Mouse (Mus musculus) forebrain, embryonic 14.5 days (tissue): ENCODE data around the gene Tarbp2. TPM values are rescaled to one million over a fixed set of nuclear protein-coding genes. Genes with fewer than 3 reads are reported as not detected.

ENCODE experiments used
- ATAC-seq: fragments of 200-750 bp; cut with Nextera tagmentation; 2 replicates; pipeline ENCODE4 v1.8.0; 2017; ENCODE audit warnings: mild to moderate bottlenecking, moderate library complexity
- DNase-seq: peaks from one replicate; pipeline ENCODE4 v3.0.0-alpha.2; 2015; ENCODE audit warnings: low spot score
- H3K27ac ChIP-seq: fragments of 300-500 bp; sonication (generic); 2 replicates; pipeline ENCODE4 v1.5.1; 2014; ENCODE audit warnings: low read depth, mild to moderate bottlenecking, control low read depth, low read length, moderate library complexity
- H3K27me3 ChIP-seq: fragments of 300-500 bp; sonication (generic); replicated peaks from 2 replicates; pipeline ENCODE4 v1.6.1; 2014; ENCODE audit warnings: low read length, control low read depth, mixed read lengths; ENCODE audit not compliant: control insufficient read depth, insufficient read depth
- H3K36me3 ChIP-seq: fragments of 300-500 bp; sonication (generic); 2 replicates; pipeline ENCODE4 v1.6.1; 2014; ENCODE audit warnings: low read length, control low read depth; ENCODE audit not compliant: control insufficient read depth, insufficient read depth
- H3K4me1 ChIP-seq: fragments of 300-500 bp; sonication (generic); 2 replicates; pipeline ENCODE4 v1.6.1; 2014; ENCODE audit warnings: antibody characterized with exemption, low read length, control low read depth; ENCODE audit not compliant: control insufficient read depth, insufficient read depth
- H3K4me2 ChIP-seq: fragments of 300-500 bp; sonication (generic); 2 replicates; pipeline ENCODE4 v1.6.1; 2014; ENCODE audit warnings: mild to moderate bottlenecking, control low read depth, low read length
- H3K4me3 ChIP-seq: fragments of 300-500 bp; sonication (generic); 2 replicates; pipeline ENCODE4 v1.5.1; 2014; ENCODE audit warnings: low read depth, low read length, control low read depth
- H3K9ac ChIP-seq: fragments of 300-500 bp; sonication (generic); 2 replicates; pipeline ENCODE4 v1.6.1; 2014; ENCODE audit warnings: mild to moderate bottlenecking, low read length, control low read depth, moderate library complexity
- H3K9me3 ChIP-seq: fragments of 300-500 bp; sonication (generic); replicated peaks from 2 replicates; pipeline ENCODE4 v1.6.1; 2016; ENCODE audit warnings: low read length, control low read depth, mixed read lengths; ENCODE audit not compliant: control insufficient read depth
- WGBS: fragments of 180-500 bp; shearing (Covaris S2); extraction: QIAGEN DNeasy Blood & Tissue Kit; methylation state at CpG from one replicate; pipeline ENCODE4 v1.1.7; 2014; 5-methylcytosine and 5-hydroxymethylcytosine counted together
- polyA plus RNA-seq: library from polyadenylated mRNA; unstranded; fragments of >200 nt; fragmentation: Nextera tagmentation; extraction: Ambion mirVana; gene quantifications from 2 replicates; pipeline ENCODE4 v1.2.1, GENCODE M21; 2014

The Tarbp2 gene
- polyA plus RNA-seq, 1 experiment from 2014 or later, result 83.9 TPM

DNA sequence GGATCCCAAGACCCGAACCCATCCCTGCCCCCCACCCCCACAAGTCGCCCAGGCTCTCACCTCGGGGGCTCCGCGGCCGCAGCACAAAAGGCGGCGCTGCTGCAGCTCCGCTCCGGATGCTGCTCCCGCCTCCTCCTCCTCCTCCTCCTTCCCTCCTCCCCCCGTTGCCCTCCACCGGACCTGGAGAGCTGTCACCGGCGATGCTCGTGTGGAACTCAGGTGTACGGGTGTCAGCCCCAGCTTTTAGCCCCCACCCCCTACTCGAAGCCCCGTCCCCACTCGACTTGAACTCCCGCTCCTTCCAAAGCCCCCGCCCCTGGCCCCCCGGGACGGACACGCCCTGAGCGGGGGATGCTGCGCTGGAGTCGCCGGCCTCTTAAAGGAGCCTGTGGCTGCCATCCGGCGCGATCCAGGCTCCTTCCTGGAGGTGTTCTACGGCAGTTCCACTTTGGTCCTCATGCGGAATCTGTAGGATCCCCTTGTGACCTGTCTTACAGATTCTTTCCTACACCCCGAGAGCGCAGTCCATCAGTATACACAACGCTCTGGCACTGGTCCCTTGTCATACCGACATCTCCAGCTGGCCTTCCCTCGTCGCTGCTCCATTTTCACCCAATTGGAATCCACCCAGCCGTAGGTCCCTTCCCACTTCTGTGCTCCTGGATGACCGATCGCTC, 1.1 kb upstream of the Tarbp2 start, which contains the start of gene Map3k12:
Gene Map3k12 (minus strand): TSS at position 337 of the 677 bp plus-strand sequence.
- H3K27ac ChIP-seq, result peak within 1 kb of the TSS; percentile 87
- DNase-seq, result peak; percentile 77
- no peaks in the 10 kb centered on the region for H3K27me3 ChIP-seq
- peak within 1 kb of the TSS; percentile 87 for H3K9ac ChIP-seq
- H3K36me3 ChIP-seq, result peaks cover 10% of the 10 kb centered on the region
- H3K9me3 ChIP-seq, result no peaks in the 10 kb centered on the region
- H3K4me1 ChIP-seq, result peaks cover 21% of the 10 kb centered on the region
- WGBS, result under 1% methylated on average over 42 of the region's 43 CpGs
- H3K4me3 ChIP-seq, result peak within 1 kb of the TSS; percentile 75
- peak within 1 kb of the TSS; percentile 61 for H3K4me2 ChIP-seq
- peak; percentile 19 for ATAC-seq

DNA sequence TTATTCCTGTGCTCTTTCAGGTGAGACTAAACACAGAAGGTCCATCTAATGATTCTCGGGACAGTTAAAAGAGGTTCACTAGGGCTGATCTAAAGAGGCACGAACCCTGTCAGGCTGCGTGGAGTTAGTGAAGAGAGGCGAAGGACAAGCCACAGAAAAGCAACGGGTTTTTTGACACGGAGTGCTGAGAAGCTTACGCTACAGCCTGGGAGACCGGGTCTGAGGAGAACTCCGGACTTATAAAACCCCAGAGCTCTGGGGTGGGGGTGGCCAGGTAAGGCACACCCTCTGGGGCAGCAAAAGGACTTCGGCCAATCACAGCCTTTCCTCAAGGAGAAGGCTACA, 389 bp upstream of the Tarbp2 start:
- Histone ChIP-seq H3K9ac (peak overlapping the region; percentile 87; the same call in 1 of the 2 replicates), H3K36me3 (peaks cover 17% of the 10 kb centered on the region), H3K4me1 (peaks cover 16% of the 10 kb centered on the region), H3K9me3 (no peaks in the 10 kb centered on the region), H3K4me2 (peak overlapping the region; percentile 61), H3K27ac (peak overlapping the region; percentile 87), H3K27me3 (no peaks in the 10 kb centered on the region), H3K4me3 (peak overlapping the region; percentile 75)
- under 1% methylated on average over 10 of the region's 10 CpGs for whole genome bisulfite sequencing
- DNase-seq (no peak), ATAC-seq (no peak)

DNA sequence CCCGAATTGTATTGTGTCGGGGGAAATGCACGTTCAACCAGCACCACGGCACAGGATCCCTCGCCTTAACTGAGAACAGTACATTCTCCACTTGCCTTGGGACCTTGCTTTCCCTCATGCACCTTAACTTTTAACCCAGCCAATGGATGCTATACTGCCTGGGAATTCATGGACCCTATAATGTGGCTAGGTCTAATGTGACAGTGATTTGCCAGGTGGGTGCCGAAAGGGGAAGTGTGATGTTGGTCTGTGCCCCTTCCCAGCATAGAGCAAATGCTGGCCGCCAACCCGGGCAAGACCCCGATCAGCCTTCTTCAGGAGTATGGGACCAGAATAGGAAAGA, 838 bp downstream of the Tarbp2 start:
- peaks cover 16% of the 10 kb centered on the region for H3K4me1 ChIP-seq
- peak overlapping the region; percentile 61 for H3K4me2 ChIP-seq
- H3K27me3 ChIP-seq, result no peaks in the 10 kb centered on the region
- H3K9ac ChIP-seq, result peak overlapping the region; percentile 87
- peaks cover 24% of the 10 kb centered on the region for H3K36me3 ChIP-seq
- DNase-seq (no peak), ATAC-seq (no peak)
- no peaks in the 10 kb centered on the region for H3K9me3 ChIP-seq
- peak overlapping the region; percentile 99 for H3K27ac ChIP-seq
- 21% methylated on average over 9 of the region's 9 CpGs for WGBS
- H3K4me3 ChIP-seq, result peak overlapping the region; percentile 75

DNA sequence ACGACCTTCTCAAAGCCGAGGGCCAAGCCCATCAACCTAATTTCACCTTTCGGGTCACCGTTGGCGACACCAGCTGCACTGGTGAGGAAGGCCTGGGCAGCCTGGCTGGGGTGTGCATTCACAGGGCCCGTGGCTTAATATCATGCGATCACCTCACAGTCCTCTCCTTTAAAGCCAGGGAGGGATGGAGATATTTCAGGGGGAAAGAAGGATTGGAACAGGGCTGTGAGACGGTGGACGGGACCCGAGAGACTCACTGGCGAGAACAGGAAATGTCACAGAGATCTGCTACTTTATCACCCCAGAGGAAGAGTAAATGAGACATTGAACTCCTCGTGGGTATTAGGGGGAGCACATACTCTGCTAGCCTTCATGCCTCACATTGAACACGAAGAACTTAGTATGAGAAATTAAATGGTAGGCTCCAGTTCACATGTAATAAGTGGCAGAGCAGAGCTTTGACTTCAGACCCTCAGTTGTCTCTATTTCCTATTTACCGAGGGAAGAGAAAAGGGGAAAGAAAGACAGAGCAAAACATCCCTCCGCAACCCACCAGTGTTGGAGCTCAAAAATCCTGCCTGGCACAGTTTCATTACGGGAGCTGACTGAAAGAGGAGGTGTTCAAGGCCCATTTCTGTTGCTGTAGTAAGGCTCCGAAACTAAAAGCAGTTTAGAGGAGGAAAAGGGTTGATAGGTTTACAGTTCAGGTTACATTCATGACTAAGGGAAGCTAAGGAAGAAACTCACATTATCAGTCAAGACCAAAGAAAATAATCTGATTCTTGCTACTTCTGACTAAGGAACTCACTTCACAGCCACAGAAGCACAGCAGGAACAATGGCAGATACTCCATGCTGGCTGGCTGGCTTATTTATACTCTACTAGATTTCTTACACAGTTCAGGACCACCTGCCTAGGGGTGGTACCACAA, 1.5 kb downstream of the Tarbp2 start:
- no peak for DNase-seq
- H3K4me2 ChIP-seq, result peak overlapping the region; percentile 61
- H3K9me3 ChIP-seq, result no peaks in the 10 kb centered on the region
- H3K4me1 ChIP-seq, result peaks cover 16% of the 10 kb centered on the region
- no peak for ATAC-seq
- peaks cover 31% of the 10 kb centered on the region for H3K36me3 ChIP-seq
- no peaks in the 10 kb centered on the region for H3K27me3 ChIP-seq
- peak overlapping the region; percentile 99 for H3K27ac ChIP-seq
- peak overlapping the region; percentile 75 for H3K4me3 ChIP-seq
- 77% methylated on average over 16 of the region's 17 CpGs for WGBS
- H3K9ac ChIP-seq, result peak overlapping the region; percentile 87

DNA sequence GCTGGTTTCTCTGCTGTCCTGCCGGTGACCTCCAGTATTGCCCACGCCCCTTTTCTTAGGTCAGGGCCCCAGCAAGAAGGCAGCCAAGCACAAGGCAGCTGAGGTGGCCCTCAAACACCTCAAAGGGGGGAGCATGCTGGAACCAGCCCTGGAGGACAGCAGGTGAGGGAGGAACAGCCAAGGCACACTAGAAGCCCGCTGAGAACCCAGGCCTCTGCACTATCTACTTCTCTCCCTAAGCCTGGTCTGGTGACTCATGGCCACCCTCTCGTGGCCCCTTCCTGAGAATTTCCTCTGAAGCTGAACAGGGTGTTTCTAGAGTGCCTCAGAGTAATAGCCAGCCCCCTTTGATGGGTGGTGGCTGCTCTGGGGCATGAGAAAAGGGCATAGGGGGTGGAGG, 2.4 kb downstream of the Tarbp2 start:
- Histone ChIP-seq H3K9ac (no peak overlapping the region), H3K4me1 (peaks cover 7% of the 10 kb centered on the region), H3K36me3 (peaks cover 36% of the 10 kb centered on the region), H3K9me3 (no peaks in the 10 kb centered on the region), H3K27me3 (no peaks in the 10 kb centered on the region), H3K4me2 (no peak overlapping the region), H3K27ac (no peak overlapping the region), H3K4me3 (no peak overlapping the region)
- no peak for ATAC-seq
- 91% methylated on average over 4 of the region's 4 CpGs for WGBS
- DNase-seq, result no peak

DNA sequence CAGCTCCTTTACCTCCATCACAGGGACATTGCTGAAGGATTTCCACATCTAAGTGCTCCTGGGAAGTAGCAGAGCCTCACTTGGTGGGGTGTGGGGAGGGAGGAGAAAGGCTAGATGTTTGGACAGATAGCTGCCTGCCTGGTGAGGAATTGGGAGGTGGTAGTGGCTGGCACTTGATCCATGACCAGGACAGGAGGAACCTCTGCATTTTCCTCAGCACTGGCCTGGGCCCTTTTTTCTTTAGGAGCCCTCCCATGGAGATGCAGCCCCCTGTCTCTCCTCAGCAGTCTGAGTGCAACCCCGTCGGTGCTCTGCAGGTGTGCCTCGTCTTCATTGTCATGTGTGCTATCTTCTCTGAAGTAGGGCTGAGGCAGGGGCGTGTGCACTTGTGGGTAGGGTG, 3.5 kb downstream of the Tarbp2 start:
- H3K4me1 ChIP-seq, result no peaks in the 10 kb centered on the region
- H3K27me3 ChIP-seq, result no peaks in the 10 kb centered on the region
- no peak overlapping the region for H3K9ac ChIP-seq
- no peak for ATAC-seq
- no peaks in the 10 kb centered on the region for H3K9me3 ChIP-seq
- no peak overlapping the region for H3K4me3 ChIP-seq
- DNase-seq, result no peak
- H3K36me3 ChIP-seq, result peaks cover 40% of the 10 kb centered on the region
- 80% methylated on average over 4 of the region's 4 CpGs for WGBS
- no peak overlapping the region for H3K4me2 ChIP-seq
- H3K27ac ChIP-seq, result no peak overlapping the region

DNA sequence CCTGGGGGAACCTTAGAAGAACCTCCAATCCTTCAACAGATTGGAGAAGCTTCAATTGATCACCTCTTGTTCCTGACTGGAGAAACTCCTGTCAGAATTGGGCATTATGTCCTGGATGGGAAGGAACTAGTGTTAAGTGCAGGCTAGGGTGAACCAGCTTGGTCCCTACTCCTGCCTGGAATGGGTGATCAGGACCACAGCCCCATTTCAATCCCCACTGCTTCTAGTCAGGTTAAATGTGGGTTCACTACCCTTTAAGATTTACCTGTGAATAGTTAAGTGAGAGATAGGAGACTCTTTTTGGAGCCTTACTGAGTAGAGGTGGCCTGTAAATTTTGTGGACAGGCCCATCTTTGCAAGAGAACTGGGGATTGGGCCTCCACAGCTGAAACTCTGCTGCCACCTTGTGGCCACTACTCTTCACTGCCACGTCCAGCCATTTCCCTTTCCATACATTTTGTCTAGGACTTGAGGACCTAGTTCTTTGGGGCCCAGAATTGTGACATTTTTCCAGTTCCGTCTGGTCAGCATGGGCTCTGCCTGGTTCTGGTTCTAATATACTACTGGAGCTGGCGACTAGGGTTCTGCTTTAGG, 7.0 kb downstream of the Tarbp2 start, which contains the start of gene Npff:
Gene Npff (minus strand): TSS at position 51 of the 594 bp plus-strand sequence.
- H3K27me3 ChIP-seq, result no peaks in the 10 kb centered on the region
- 4% methylated on average over 3 of the region's 3 CpGs for WGBS
- peaks cover 63% of the 10 kb centered on the region for H3K36me3 ChIP-seq
- no peak within 1 kb of the TSS for H3K4me2 ChIP-seq
- H3K27ac ChIP-seq, result 0 out of 2 replicates have a peak within 1 kb of the TSS, but pooled peaks have one; percentile 14
- no peaks in the 10 kb centered on the region for H3K9me3 ChIP-seq
- no peak within 1 kb of the TSS for H3K9ac ChIP-seq
- peak; percentile 85 for DNase-seq
- H3K4me3 ChIP-seq, result no peak within 1 kb of the TSS
- peak; percentile 40; the same call in 1 of the 2 replicates for ATAC-seq
- H3K4me1 ChIP-seq, result no peaks in the 10 kb centered on the region

DNA sequence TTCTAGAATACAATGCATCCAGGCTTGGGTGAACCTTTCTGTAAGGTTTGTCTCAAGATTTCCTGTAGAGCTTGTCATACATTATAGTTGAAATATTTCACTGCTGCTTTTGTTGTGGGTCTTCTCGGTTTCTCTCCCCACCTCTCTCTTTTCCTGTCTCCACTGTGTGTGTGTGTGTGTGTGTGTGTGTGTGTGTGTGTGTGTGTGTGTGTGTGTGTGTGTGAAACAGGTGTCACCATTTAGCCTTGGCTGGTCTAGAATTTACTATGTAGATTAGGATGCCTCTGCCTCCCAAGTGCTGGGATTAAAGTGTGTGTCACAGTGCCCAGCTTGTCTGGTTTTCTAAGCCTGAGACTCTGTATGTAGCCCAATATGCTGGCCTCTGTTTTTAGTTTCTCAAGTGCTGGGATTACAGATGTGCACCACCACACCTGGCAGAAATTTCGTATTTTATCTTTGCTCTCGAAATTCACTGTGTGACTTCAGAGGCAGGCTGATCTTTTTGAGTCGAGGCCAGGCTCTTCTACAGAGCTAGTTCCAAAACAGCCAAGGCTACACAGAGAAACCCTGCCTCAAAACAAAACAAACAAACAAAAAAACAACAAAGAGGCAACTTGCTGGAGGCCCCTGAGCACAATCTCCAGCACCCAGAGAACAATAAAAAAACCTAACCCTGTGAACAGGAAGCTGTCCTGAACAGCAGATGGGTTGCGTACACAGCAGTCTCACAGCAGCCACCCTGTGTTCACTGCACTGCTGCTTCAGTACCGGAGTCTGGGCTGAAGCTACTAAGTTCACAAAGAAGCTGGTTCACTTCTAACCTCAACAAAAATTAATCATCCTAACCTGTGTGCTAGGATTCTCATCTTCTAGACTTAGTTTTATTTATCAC, 8.4 kb downstream of the Tarbp2 start:
- H3K27ac ChIP-seq, result no peak overlapping the region
- 88% methylated on average over 6 of the region's 6 CpGs for WGBS
- H3K4me1 ChIP-seq, result no peaks in the 10 kb centered on the region
- H3K36me3 ChIP-seq, result peaks cover 68% of the 10 kb centered on the region
- DNase-seq, result no peak
- no peak overlapping the region for H3K4me3 ChIP-seq
- no peak overlapping the region for H3K9ac ChIP-seq
- no peaks in the 10 kb centered on the region for H3K9me3 ChIP-seq
- no peak for ATAC-seq
- no peak overlapping the region for H3K4me2 ChIP-seq
- no peaks in the 10 kb centered on the region for H3K27me3 ChIP-seq
